Mouse (Mus musculus) neural tube, embryonic 14.5 days (tissue): ENCODE measurements around the gene Omg. TPM values are rescaled to one million over a fixed set of nuclear protein-coding genes. Genes with fewer than 3 reads are reported as not detected.

Source experiments
- ATAC-seq: fragments of 200-750 bp; cut with Nextera tagmentation; 2 replicates; pipeline ENCODE4 v1.8.0; 2017; ENCODE audit warnings: low read depth, mild to moderate bottlenecking, moderate TSS enrichment, moderate library complexity
- H3K27ac ChIP-seq: fragments of 300-500 bp; sonication (generic); 2 replicates; pipeline ENCODE4 v1.5.1; 2014; ENCODE audit warnings: low read depth, mild to moderate bottlenecking, control low read depth, low read length, moderate library complexity, mixed read lengths
- H3K27me3 ChIP-seq: fragments of 300-500 bp; sonication (generic); 2 replicates; pipeline ENCODE4 v1.6.1; 2014; ENCODE audit warnings: low read length; ENCODE audit not compliant: control insufficient read depth, insufficient read depth
- H3K36me3 ChIP-seq: fragments of 300-500 bp; sonication (generic); 2 replicates; pipeline ENCODE4 v1.6.1; 2014; ENCODE audit warnings: low read length, mixed read lengths; ENCODE audit not compliant: control insufficient read depth, insufficient read depth
- H3K4me1 ChIP-seq: fragments of 300-500 bp; sonication (generic); 2 replicates; pipeline ENCODE4 v1.6.1; 2014; ENCODE audit warnings: low read length; ENCODE audit not compliant: control insufficient read depth, insufficient read depth
- H3K4me2 ChIP-seq: fragments of 300-500 bp; sonication (generic); 2 replicates; pipeline ENCODE4 v1.6.1; 2014; ENCODE audit warnings: mild to moderate bottlenecking, low read depth, low read length, control low read depth
- H3K4me3 ChIP-seq: fragments of 300-500 bp; sonication (generic); 2 replicates; pipeline ENCODE4 v1.5.1; 2014; ENCODE audit warnings: low read depth, low read length, control low read depth, mixed read lengths
- H3K9ac ChIP-seq: fragments of 300-500 bp; sonication (generic); replicated peaks from 2 replicates; pipeline ENCODE4 v1.6.1; 2014; ENCODE audit warnings: low read depth, mild to moderate bottlenecking, control low read depth, low read length, mixed read lengths
- H3K9me3 ChIP-seq: fragments of 300-500 bp; sonication (generic); 2 replicates; pipeline ENCODE4 v1.6.1; 2016; ENCODE audit warnings: low read length; ENCODE audit not compliant: control insufficient read depth
- WGBS: fragments of 180-500 bp; shearing (Covaris S2); extraction: QIAGEN DNeasy Blood & Tissue Kit; methylation state at CpG from one replicate; pipeline ENCODE4 v1.1.7; 2014; 5-methylcytosine and 5-hydroxymethylcytosine counted together
- polyA plus RNA-seq: library from polyadenylated mRNA; unstranded; fragments of >200 nt; fragmentation: Nextera tagmentation; extraction: Ambion mirVana; gene quantifications from 2 replicates; pipeline ENCODE4 v1.2.1, GENCODE M21; 2014

Gene Omg
- 8.2 and 16.9 TPM in 2 replicates for polyA plus RNA-seq

- H3K4me1 ChIP-seq, result 0 out of 2 replicates have a peak, but pooled peaks cover 5% of the 10 kb centered on the region
- ATAC-seq, result 0 out of 2 replicates have a peak, but pooled peaks have one; percentile 44
- no peaks in the 10 kb centered on the region for H3K9me3 ChIP-seq
- WGBS, result 24% methylated on average over 8 of the region's 8 CpGs
- no peaks in the 10 kb centered on the region for H3K36me3 ChIP-seq
- no peaks in the 10 kb centered on the region for H3K27me3 ChIP-seq
- H3K27ac ChIP-seq, result 0 out of 2 replicates have a peak within 1 kb of the TSS, but pooled peaks have one; percentile 52
- no peak within 1 kb of the TSS for H3K9ac ChIP-seq
- H3K4me2 ChIP-seq, result no peak within 1 kb of the TSS; the same call in 1 of the 2 replicates
- H3K4me3 ChIP-seq, result no peak within 1 kb of the TSS
Observed at GRCm38 (mm10) chr11:79503845-79504244, at the start of gene Omg. Gene Omg (minus strand): TSS chr11:79504084.

- H3K9me3 ChIP-seq, result no peaks in the 10 kb centered on the region
- no peak overlapping the region for H3K4me2 ChIP-seq
- H3K27me3 ChIP-seq, result no peaks in the 10 kb centered on the region
- WGBS, result 87% methylated on average over 1 of the region's 1 CpGs
- H3K4me1 ChIP-seq, result no peaks in the 10 kb centered on the region
- H3K9ac ChIP-seq, result no peak overlapping the region
- H3K36me3 ChIP-seq, result peaks cover 61% of the 10 kb centered on the region
- no peak overlapping the region for H3K27ac ChIP-seq
- H3K4me3 ChIP-seq, result no peak overlapping the region
- no peak for ATAC-seq
Observed at GRCm38 (mm10) chr11:79552622-79553021, 48.7 kb upstream of the Omg start.

GRCm38 (mm10) chr11:79536293-79536692 is 32.4 kb upstream of the Omg start:
- H3K4me1 ChIP-seq, result no peaks in the 10 kb centered on the region
- H3K27ac ChIP-seq, result no peak overlapping the region
- no peak overlapping the region for H3K4me2 ChIP-seq
- H3K4me3 ChIP-seq, result no peak overlapping the region
- H3K27me3 ChIP-seq, result no peaks in the 10 kb centered on the region
- WGBS, result 95% methylated on average over 3 of the region's 3 CpGs
- no peaks in the 10 kb centered on the region for H3K9me3 ChIP-seq
- peaks cover 6% of the 10 kb centered on the region; the same call in 1 of the 2 replicates for H3K36me3 ChIP-seq
- no peak for ATAC-seq
- no peak overlapping the region for H3K9ac ChIP-seq

GRCm38 (mm10) chr11:79535554-79535953 is 31.7 kb upstream of the Omg start:
- Histone ChIP-seq H3K36me3 (0 out of 2 replicates have a peak, but pooled peaks cover 3% of the 10 kb centered on the region), H3K9me3 (no peaks in the 10 kb centered on the region), H3K4me2 (no peak overlapping the region), H3K27me3 (no peaks in the 10 kb centered on the region), H3K9ac (no peak overlapping the region), H3K27ac (no peak overlapping the region), H3K4me3 (no peak overlapping the region), H3K4me1 (no peaks in the 10 kb centered on the region)
- WGBS, result 93% methylated on average over 4 of the region's 4 CpGs
- no peak for ATAC-seq

GRCm38 (mm10) chr11:79533950-79534690 is 30.2 kb upstream of the Omg start:
- ATAC-seq, result no peak
- Histone ChIP-seq H3K4me3 (no peak overlapping the region), H3K27ac (no peak overlapping the region), H3K9ac (no peak overlapping the region), H3K27me3 (no peaks in the 10 kb centered on the region), H3K4me1 (no peaks in the 10 kb centered on the region), H3K9me3 (no peaks in the 10 kb centered on the region), H3K36me3 (0 out of 2 replicates have a peak, but pooled peaks cover 3% of the 10 kb centered on the region), H3K4me2 (no peak overlapping the region)
- 86% methylated on average over 8 of the region's 8 CpGs for WGBS

- Histone ChIP-seq H3K4me1 (no peaks in the 10 kb centered on the region), H3K27ac (no peak overlapping the region), H3K9me3 (no peaks in the 10 kb centered on the region), H3K27me3 (no peaks in the 10 kb centered on the region), H3K4me2 (no peak overlapping the region), H3K36me3 (0 out of 2 replicates have a peak, but pooled peaks cover 2% of the 10 kb centered on the region), H3K9ac (no peak overlapping the region), H3K4me3 (no peak overlapping the region)
- no peak for ATAC-seq
- whole genome bisulfite sequencing, result 85% methylated on average over 6 of the region's 6 CpGs
Observed at GRCm38 (mm10) chr11:79533311-79533710, 29.4 kb upstream of the Omg start.

GRCm38 (mm10) chr11:79531485-79531884 is 27.6 kb upstream of the Omg start:
- Histone ChIP-seq H3K4me1 (no peaks in the 10 kb centered on the region), H3K9ac (no peak overlapping the region), H3K4me3 (no peak overlapping the region), H3K4me2 (no peak overlapping the region), H3K9me3 (no peaks in the 10 kb centered on the region), H3K27me3 (no peaks in the 10 kb centered on the region), H3K27ac (no peak overlapping the region), H3K36me3 (no peaks in the 10 kb centered on the region)
- no peak for ATAC-seq
- WGBS, result 96% methylated on average over 4 of the region's 4 CpGs

GRCm38 (mm10) chr11:79530774-79531173 is 26.9 kb upstream of the Omg start:
- Histone ChIP-seq H3K36me3 (no peaks in the 10 kb centered on the region), H3K27me3 (no peaks in the 10 kb centered on the region), H3K27ac (no peak overlapping the region), H3K9me3 (no peaks in the 10 kb centered on the region), H3K4me3 (no peak overlapping the region), H3K9ac (no peak overlapping the region), H3K4me2 (no peak overlapping the region), H3K4me1 (no peaks in the 10 kb centered on the region)
- 95% methylated on average over 11 of the region's 11 CpGs for WGBS
- no peak for ATAC-seq

GRCm38 (mm10) chr11:79530333-79530761 is 26.5 kb upstream of the Omg start, which contains the start of the genes Evi2 and Evi2a:
Gene Evi2 (minus strand): TSS chr11:79530589.
Gene Evi2a (minus strand): TSS chr11:79530609.
- Histone ChIP-seq H3K27ac (no peak within 1 kb of the TSS), H3K4me3 (no peak within 1 kb of the TSS), H3K27me3 (no peaks in the 10 kb centered on the region), H3K9ac (no peak within 1 kb of the TSS), H3K4me1 (no peaks in the 10 kb centered on the region), H3K9me3 (no peaks in the 10 kb centered on the region), H3K4me2 (no peak within 1 kb of the TSS), H3K36me3 (no peaks in the 10 kb centered on the region)
- 89% methylated on average over 7 of the region's 7 CpGs for WGBS
- no peak for ATAC-seq
